Mouse (Mus musculus): ENCODE results near the gene Olfr1320. TPM values are rescaled to one million over a fixed set of nuclear protein-coding genes. Genes with fewer than 3 reads are reported as not detected.
"Not testable (repeated sequence)": the region's sequence is repeated elsewhere in the genome, so short reads cannot be mapped to it uniquely, and the experiment has no call there.

Gene Olfr1320
- not detected in 2 replicates for polyA plus RNA-seq (2016; fragmentation: Nextera tagmentation; extraction: Ambion mirVana)

- no peak for DNase-seq (ENCODE audit: low spot score)
- no peak within 1 kb of the TSS for H3K27ac ChIP-seq (replicated peaks)
- WGBS: 84% methylated on average over 1 of the region's 1 CpGs
- no peaks in the 10 kb centered on the region for H3K27me3 ChIP-seq (replicated peaks; ENCODE audit: low read depth, poor library complexity, severe bottlenecking)
- H3K36me3 ChIP-seq (replicated peaks): no peaks in the 10 kb centered on the region
- H3K9me3 ChIP-seq: no peaks in the 10 kb centered on the region
- H3K4me3 ChIP-seq: no peak within 1 kb of the TSS
- no peaks in the 10 kb centered on the region for H3K4me1 ChIP-seq
Observed at GRCm38 (mm10) chrX:49672033-49672432, at the start of gene Olfr1320. Gene Olfr1320, plus strand, starts transcription at chrX:49672333.

- Histone ChIP-seq H3K36me3 (replicated peaks) (no peaks in the 10 kb centered on the region), H3K9me3 (no peaks in the 10 kb centered on the region), H3K27ac (replicated peaks) (no peak overlapping the region), H3K27me3 (replicated peaks; ENCODE audit: low read depth, poor library complexity, severe bottlenecking) (no peaks in the 10 kb centered on the region), H3K4me3 (no peak overlapping the region), H3K4me1 (no peaks in the 10 kb centered on the region)
- no peak for DNase-seq (ENCODE audit: low spot score)
Observed at GRCm38 (mm10) chrX:49627566-49627965, 44.6 kb upstream of the Olfr1320 start.

GRCm38 (mm10) chrX:49631195-49631594 is 40.9 kb upstream of the Olfr1320 start:
- Histone ChIP-seq H3K27me3 (replicated peaks; ENCODE audit: low read depth, poor library complexity, severe bottlenecking) (no peaks in the 10 kb centered on the region), H3K27ac (replicated peaks) (no peak overlapping the region), H3K4me1 (no peaks in the 10 kb centered on the region), H3K36me3 (replicated peaks) (no peaks in the 10 kb centered on the region), H3K9me3 (no peaks in the 10 kb centered on the region), H3K4me3 (no peak overlapping the region)
- no peak for DNase-seq (ENCODE audit: low spot score)
- 80% methylated on average over 2 of the region's 2 CpGs for WGBS

- H3K4me3 ChIP-seq; H3K4me1 ChIP-seq; DNase-seq (ENCODE audit: low spot score); H3K27me3 ChIP-seq (replicated peaks; ENCODE audit: low read depth, poor library complexity, severe bottlenecking); H3K9me3 ChIP-seq; H3K27ac ChIP-seq (replicated peaks); H3K36me3 ChIP-seq (replicated peaks): not testable (repeated sequence)
- 91% methylated on average over 29 of the region's 29 CpGs for WGBS
Observed at GRCm38 (mm10) chrX:49660781-49661180, 11.4 kb upstream of the Olfr1320 start.

Other genes with a start within 250 kb of the Olfr1320 start
- gene Arhgap36, start 208.4 kb upstream of the Olfr1320 start, polyA plus RNA-seq (2016; fragmentation: Nextera tagmentation; extraction: Ambion mirVana): 1.2 and 1.6 TPM in 2 replicates
- gene Olfr1321, start 62.7 kb downstream of the Olfr1320 start, polyA plus RNA-seq (2016; fragmentation: Nextera tagmentation; extraction: Ambion mirVana): not detected in 2 replicates
- gene Igsf1, start 125.4 kb downstream of the Olfr1320 start, polyA plus RNA-seq (2016; fragmentation: Nextera tagmentation; extraction: Ambion mirVana): 3.7 and 5.3 TPM in 2 replicates
- gene Olfr1322, start 219.2 kb downstream of the Olfr1320 start, polyA plus RNA-seq (2016; fragmentation: Nextera tagmentation; extraction: Ambion mirVana): not detected in 2 replicates

Measured in embryonic facial prominence, embryonic 10.5 days (tissue).